Mouse (Mus musculus) small intestine, adult 2 months (tissue): ENCODE measurements around the gene Nectin2. TPM values are rescaled to one million over a fixed set of nuclear protein-coding genes. Genes with fewer than 3 reads are reported as not detected.

ENCODE experiments used
- H3K27ac ChIP-seq: fragments of 200-500 bp; 2 replicates; pipeline ENCODE4 v1.5.1; 2012; ENCODE audit warnings: low read depth, low read length, control low read depth, inconsistent platforms; ENCODE audit not compliant: insufficient read depth
- H3K27me3 ChIP-seq: fragments of 200-500 bp; 2 replicates; pipeline ENCODE4 v1.6.1; 2012; ENCODE audit warnings: mild to moderate bottlenecking, moderate library complexity, low read length, inconsistent platforms; ENCODE audit not compliant: control insufficient read depth, insufficient read depth
- H3K36me3 ChIP-seq: fragments of 200-500 bp; 2 replicates; pipeline ENCODE4 v1.6.1; 2012; ENCODE audit warnings: mild to moderate bottlenecking, low read length, control low read depth, inconsistent platforms; ENCODE audit not compliant: control insufficient read depth, insufficient read depth
- H3K4me1 ChIP-seq: fragments of 200-500 bp; 2 replicates; pipeline ENCODE4 v1.6.1; 2012; ENCODE audit warnings: low read length, inconsistent platforms, mixed read lengths; ENCODE audit not compliant: control insufficient read depth, insufficient read depth, insufficient read length
- H3K4me3 ChIP-seq: fragments of 200-500 bp; 2 replicates; pipeline ENCODE4 v1.5.1; 2012; ENCODE audit warnings: low read depth, mild to moderate bottlenecking, control low read depth, inconsistent platforms, low read length, moderate library complexity
- CTCF ChIP-seq: fragments of 200-500 bp; IDR thresholded peaks from 2 replicates; pipeline ENCODE4 v1.5.1; 2012; ENCODE audit warnings: low read depth, mild to moderate bottlenecking, control low read depth, inconsistent platforms, low read length, moderate library complexity, mixed read lengths; ENCODE audit not compliant: insufficient replicate concordance, insufficient read length; ENCODE audit errors: extremely low read depth
- POLR2A ChIP-seq: fragments of 200-500 bp; IDR thresholded peaks from 2 replicates; pipeline ENCODE4 v1.6.1; 2012; ENCODE audit warnings: low read depth, mild to moderate bottlenecking, control low read depth, inconsistent platforms, low read length, moderate library complexity
- whole genome bisulfite sequencing: fragments of 180-500 bp; shearing (Covaris S2); methylation state at CpG from one replicate; pipeline ENCODE4 v1.1.7; 2018; 5-methylcytosine and 5-hydroxymethylcytosine counted together
- polyA plus RNA-seq: library from polyadenylated mRNA; depleted of rRNA; stranded (reverse); fragments of >200 nt; gene quantifications from 2 replicates; pipeline ENCODE4 v1.2.3, GENCODE M21; 2012

Gene Nectin2
- polyA plus RNA-seq, 1 experiment = 208 TPM

DNA sequence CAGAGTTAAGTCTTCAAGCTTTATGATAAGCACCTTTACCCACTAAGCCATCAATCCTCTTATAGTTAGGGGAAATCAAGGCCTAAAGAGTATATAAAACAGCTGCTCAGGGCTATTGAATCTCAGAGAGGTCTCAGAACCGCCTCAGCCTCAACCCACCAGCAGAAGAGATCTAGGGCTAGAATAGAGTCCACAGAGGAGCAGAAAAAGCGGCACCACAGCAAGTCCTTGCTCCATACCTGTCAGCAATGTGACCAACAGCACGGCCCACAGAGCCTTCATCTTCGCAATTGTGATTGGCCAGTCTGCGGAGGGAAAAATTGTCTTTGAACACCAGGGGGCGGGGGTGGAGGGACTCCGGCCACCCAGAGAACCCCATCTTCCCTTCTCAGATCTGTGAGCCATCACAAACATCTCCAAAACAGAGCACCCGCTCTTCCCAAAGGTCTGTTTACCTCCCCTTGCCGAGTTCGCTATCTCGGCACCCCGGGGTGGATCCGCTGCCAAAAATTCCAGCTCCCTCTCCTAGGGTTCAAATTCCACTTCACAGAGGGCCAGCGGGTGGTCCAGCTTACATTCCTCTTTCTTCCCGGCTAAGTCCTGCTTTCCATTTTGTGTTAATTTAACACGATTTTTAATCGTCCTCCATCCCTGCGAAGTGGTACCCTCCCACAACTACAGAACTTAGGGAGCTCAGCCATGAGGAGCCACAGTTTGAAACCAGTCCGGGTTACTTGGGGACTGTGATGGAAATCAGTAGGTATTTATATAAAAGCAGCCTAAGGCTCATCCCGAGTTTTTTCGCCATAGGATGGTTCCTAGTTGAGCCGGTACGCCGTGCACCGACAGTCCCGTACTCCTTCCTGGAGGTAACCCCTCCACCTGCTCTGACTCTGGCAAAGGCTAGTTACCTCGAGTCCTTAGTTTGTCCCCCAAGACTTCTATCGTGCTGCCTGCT lies 52.1 kb downstream of the Nectin2 start:
- H3K27me3 ChIP-seq = no peaks in the 10 kb centered on the region
- H3K4me3 ChIP-seq = peak overlapping the region; percentile 36
- peaks cover 24% of the 10 kb centered on the region for H3K4me1 ChIP-seq
- TF ChIP-seq POLR2A (no peak), CTCF (peak; percentile 19; the same call in 1 of the 2 replicates)
- H3K27ac ChIP-seq = 0 out of 2 replicates have a peak overlapping the region, but pooled peaks have one; percentile 20
- H3K36me3 ChIP-seq = peaks cover 10% of the 10 kb centered on the region; the same call in 1 of the 2 replicates
- WGBS = 12% methylated on average over 28 of the region's 28 CpGs

DNA sequence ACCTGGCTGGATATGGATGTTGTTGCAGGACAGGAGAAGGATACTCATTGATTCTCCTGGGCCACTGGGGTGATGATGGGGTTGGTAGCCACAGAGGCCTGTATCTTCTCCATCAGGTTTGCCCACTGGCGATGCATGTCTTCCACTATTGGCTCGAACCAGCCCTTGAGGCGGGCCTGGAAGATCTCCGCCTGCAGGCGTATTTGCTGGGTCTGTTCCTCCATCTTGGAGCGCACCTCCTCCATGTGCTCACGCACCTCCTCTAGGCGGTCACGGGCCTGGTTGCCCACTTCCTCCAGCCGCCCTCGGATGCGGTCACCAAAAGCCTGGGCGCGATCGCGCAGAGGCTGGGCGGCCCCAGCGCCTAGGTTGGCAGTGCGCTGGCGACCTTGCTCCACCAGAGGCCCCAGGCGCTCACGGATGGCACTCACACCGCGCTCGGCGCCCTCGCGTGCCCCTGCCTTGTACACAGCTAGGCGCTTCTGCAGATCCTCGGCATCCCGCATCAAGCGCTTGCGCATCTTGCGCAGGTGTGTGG lies 53.9 kb downstream of the Nectin2 start:
- H3K4me3 ChIP-seq = no peak overlapping the region; the same call in 1 of the 2 replicates
- H3K27ac ChIP-seq = no peak overlapping the region
- H3K4me1 ChIP-seq = peaks cover 27% of the 10 kb centered on the region
- no peaks in the 10 kb centered on the region for H3K27me3 ChIP-seq
- 95% methylated on average over 34 of the region's 34 CpGs for whole genome bisulfite sequencing
- H3K36me3 ChIP-seq = no peaks in the 10 kb centered on the region
- TF ChIP-seq CTCF (no peak), POLR2A (no peak)

DNA sequence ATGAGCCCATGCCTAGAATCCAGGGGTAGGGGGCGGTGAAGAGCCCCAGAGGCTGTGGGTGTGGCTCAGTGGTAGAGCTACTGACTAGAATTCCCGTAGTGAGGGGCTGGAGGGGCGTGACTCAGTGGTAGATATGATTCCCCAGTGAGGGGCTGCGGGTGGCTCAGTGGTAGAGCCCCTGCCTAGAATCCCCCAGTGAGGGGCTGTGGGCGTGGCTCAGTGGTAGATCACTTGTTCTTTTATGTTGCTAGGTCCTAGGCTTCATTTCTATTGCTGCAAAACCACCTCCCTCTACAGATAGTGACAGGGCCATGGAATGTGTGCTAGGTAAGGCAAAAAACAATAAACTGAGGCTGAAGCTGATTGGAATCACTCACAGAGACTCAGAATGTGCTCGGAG lies 54.4 kb downstream of the Nectin2 start:
- Histone ChIP-seq H3K27me3 (no peaks in the 10 kb centered on the region), H3K4me1 (peaks cover 26% of the 10 kb centered on the region), H3K27ac (no peak overlapping the region), H3K4me3 (no peak overlapping the region), H3K36me3 (no peaks in the 10 kb centered on the region)
- WGBS = 83% methylated on average over 6 of the region's 6 CpGs
- TF ChIP-seq POLR2A (no peak), CTCF (no peak)

DNA sequence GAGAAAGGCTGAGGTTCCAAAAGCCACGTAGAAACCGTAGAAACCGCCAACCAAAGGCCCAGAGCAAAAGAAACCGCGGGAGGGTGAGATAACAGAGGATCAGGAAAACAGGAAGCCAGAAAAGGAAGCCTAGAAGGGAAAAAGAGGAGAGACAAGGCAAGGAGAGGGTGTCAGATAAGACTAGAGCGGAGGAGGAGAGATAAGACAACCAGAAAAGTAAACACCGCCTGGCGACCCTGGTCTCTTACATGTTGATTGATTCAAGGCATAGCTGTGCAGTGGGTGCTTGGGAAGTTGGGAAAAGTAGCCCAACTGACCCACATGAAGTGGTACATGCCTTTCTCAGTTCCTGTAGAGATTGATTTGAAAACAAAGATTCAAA lies 55.1 kb downstream of the Nectin2 start:
- Histone ChIP-seq H3K27me3 (no peaks in the 10 kb centered on the region), H3K36me3 (no peaks in the 10 kb centered on the region), H3K4me3 (no peak overlapping the region), H3K4me1 (peaks cover 19% of the 10 kb centered on the region), H3K27ac (0 out of 2 replicates have a peak overlapping the region, but pooled peaks have one; percentile 8)
- 9% methylated on average over 8 of the region's 8 CpGs for WGBS
- TF ChIP-seq POLR2A (no peak), CTCF (no peak)

DNA sequence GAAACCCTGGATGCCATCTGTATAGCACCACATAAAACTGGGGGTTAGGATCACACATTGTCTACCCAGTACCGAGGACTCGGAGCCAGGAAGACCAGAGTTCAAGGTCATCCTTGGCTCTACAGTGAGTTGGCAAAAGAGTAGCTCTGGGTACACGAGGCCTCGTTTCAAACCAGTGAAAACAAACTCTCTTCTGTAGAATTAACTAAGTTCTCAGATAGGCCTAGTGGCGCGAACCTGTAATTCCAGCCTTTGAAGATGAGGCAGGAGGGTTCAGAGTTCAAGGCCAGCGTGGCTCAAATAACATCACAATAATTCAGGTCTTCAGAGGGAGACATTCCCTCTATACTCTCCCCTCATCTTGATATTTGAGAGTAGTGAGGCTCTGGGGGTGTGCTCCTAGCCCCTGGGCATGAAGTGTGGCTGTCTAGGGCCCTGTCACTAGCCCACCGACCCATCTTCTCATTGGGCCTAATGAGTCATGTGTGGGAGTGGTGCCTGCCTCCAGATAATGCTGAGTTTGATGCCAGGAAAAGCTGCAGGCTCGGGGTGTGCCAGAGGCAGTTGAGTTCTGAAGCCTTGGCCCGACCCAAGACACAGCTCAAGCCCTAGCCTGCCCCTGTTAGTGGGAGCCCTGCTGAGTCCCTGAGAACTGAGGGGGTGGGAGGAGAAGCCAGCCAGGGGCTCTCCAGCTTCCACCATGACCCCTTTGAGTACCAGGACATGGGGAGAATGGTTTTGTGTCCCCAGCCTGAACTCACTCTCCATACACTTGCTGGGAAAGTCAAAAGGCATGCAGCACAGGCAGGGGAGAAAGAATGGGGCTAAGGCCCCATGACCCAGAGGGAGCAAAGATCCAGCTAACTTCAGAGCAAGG lies 55.7 kb downstream of the Nectin2 start:
- H3K36me3 ChIP-seq = no peaks in the 10 kb centered on the region
- H3K27ac ChIP-seq = 0 out of 2 replicates have a peak overlapping the region, but pooled peaks have one; percentile 8

DNA sequence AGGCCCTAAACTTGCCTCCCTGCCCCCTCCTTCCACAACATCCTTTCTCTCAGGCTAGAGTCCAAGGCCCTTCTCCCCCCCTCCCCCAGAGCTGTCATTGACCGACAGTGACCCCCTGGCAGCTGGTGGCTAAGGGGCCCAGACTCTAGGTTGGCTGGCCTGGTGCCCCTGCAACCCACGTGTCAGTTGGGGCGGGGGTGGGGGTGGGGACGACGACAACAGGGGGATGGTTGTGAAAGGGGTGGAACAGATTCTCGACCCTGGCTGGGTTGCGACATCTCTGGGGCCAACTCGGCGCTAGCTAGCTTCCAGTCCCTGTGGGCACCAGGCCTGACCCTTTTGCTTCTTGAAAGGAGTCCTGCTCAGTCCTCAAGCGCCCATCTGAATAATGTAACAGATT lies 56.9 kb downstream of the Nectin2 start:
- no peak overlapping the region for H3K27ac ChIP-seq
- no peaks in the 10 kb centered on the region for H3K36me3 ChIP-seq
- H3K27me3 ChIP-seq = no peaks in the 10 kb centered on the region
- peaks cover 15% of the 10 kb centered on the region for H3K4me1 ChIP-seq
- H3K4me3 ChIP-seq = no peak overlapping the region
- WGBS = 52% methylated on average over 10 of the region's 10 CpGs
- no peak for TF ChIP-seq POLR2A
- TF ChIP-seq CTCF = no peak

More for the DNA sequence above, 55.7 kb downstream of the Nectin2 start:
- H3K4me3 ChIP-seq = no peak overlapping the region
- WGBS = 45% methylated on average over 10 of the region's 10 CpGs
- H3K27me3 ChIP-seq = no peaks in the 10 kb centered on the region
- H3K4me1 ChIP-seq = peaks cover 18% of the 10 kb centered on the region
- TF ChIP-seq POLR2A (no peak), CTCF (no peak)
